Mouse (Mus musculus): ENCODE measurements around the gene Rtraf.

Rtraf gene

DNA sequence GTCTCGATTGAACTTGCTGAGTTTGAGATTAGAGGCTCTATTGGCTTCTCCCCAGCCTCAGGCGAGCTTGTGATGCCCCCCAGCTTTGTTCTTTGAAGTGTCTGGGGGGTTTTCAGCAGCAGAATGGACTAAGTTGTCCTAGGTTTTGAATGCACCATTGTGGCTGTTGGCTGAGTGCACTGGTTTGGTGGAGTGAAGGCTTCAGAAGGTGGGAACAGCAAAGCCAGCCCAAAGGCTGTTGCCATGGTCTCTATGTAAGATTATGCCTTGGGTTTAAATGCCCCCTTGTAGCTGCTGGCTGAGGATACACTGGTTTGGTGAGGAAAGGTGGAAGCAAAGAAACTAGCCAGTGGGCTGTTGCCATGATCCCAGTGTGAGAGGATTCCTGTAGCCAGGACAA lies 23.1 kb downstream of the Rtraf start:
- no peak for DNase-seq (ENCODE audit: low read depth, low spot score)

DNA sequence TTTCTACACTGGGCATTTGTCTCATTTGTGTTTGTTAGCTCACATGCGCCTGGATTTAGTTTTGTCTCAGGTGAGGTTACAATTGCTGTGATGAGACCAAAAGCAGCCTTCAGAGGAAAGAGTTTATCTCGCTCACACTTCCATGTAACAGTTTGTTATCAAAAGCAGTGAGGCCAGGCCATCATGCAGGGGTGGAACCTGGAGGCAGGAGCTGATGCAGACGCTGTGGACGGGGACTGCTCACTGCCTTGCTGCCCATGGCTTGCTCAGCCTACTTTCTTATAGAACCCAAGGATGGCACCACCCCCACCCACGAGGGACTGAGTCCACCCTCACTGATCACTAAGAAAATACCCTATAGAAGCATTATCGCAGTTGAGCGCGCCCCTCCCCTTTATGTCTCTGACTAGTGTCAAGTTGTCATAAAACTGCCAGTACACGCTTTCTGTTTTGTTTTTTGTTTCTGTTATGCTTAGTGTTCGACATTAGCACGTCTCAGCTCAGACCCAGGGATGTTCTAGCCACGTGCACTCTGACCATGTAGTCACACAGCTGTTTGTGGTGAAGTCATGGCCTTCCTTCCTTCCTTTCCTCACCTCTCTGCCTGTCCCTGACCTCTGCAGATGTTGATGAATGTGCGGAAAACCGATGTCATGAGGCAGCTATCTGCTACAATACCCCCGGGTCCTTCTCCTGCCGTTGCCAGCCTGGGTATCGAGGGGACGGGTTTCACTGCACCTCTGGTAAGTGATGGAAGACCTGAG lies 26.9 kb downstream of the Rtraf start:
- no peak for DNase-seq (ENCODE audit: low read depth, low spot score)

DNA sequence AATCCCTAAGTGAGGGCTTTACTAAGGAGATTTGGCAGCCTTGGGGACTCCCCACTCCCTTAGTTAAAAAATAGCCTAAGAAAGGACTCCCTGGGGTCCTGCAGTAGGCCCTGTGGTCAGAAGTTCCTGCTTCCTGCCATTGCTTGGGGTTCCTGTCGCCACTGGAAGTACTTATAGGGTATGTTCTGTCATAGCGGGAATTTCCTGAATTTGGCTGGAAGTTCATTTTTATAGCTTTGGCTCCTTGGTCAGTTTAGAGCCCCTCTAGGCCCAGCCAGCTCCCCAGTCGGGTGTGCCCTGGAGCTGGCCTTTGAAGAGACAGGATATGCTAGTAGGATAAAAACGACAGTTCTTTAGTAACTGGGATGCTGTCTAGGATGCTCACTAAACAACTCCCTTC lies 28.7 kb downstream of the Rtraf start:
- DNase-seq (ENCODE audit: low read depth, low spot score) = no peak

DNA sequence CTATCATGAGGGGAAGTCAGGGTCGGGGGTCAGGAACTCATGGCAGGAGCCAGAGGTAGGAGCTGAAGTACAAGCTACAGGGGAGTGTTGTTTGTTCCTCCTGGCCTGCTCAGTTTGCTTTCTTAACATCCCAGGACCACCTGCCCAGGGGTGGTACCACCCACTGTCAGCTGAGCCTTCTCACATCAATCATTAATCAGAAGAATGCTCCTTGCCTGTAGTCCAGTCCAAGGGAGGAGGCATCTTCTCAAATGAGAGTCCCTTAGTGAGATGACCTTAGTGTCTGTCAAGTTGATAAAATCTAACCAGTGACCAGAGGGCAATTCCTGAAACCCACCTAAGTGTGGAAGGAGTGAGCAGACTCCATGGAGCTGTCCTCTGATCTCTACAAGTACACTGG lies 35.2 kb downstream of the Rtraf start:
- DNase-seq (ENCODE audit: low read depth, low spot score) = no peak

DNA sequence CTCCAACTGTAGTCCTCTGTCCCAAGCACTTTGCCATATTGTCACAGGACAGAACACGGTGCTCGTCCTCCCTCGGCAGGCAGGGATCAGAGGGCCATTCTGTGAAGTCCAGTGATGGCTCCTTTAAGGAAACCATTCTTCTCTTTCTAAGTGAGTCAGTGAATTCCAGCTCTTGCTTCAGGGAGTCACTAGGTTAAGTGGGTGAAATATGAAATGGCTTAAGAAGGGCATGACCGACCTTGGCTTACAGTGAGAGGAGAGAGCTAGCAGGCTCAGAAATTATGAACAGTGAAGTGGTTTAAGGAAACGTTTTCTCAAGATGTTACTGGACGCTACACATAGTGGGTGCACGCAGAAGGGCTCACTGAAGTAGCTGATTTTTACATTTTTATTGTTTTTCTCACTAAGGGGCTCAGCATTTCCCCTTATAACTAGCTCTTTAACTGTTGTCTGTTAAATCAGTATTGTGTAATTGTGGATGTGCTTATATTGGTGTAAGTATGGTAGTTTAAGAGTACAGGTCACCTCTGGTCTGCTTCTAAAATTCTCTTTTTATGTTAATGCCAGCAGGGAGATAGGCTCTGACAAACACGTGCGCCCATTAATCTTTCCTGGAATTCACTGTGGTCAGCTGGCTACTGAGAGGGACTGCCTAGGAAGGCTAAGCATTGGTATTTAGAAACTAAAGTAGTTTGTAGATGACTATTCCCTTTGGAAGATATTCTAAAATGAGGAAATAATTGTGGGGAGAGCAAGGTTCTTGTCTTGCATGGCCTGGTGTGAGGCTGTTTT lies 37.6 kb downstream of the Rtraf start:
- DNase-seq (ENCODE audit: low read depth, low spot score) = no peak

DNA sequence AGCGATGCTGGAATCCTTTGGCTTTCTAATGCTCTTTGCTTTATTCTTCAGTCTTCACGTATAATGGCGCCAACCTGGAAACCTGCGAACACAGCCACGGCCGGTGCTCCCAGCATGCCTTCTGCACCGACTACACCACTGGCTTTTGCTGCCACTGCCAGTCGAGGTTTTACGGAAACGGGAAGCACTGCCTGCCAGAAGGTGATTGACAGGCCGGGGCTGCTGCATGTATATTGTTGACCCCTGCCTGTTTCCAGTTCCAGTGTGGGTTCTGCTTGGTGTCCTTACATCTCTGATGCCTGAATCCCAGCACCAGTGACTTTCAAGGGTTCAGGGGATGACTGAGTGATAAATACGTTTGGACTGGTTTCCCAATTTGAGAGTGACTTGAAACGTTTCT lies 45.7 kb downstream of the Rtraf start:
- DNase-seq (ENCODE audit: low read depth, low spot score) = no peak

DNA sequence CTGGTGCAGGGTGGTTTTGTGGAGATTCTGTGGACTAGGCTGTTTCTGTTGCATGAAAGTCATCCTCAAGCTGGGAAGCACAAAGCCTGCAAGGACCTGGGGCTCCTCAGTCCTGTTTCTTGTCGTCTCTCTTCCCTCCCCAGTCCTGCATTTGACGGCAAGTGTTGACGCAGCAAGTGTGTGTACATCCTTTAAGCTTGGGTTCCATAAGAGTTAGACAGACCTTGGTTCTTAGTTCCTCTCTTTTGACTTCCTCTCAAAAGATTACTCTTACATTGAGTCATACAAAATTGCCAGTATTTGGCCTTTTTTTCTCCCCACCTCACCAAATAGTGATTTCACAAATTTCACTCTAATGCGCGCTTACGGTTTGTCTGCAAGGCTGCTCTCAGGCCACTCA lies 46.3 kb downstream of the Rtraf start:
- no peak for DNase-seq (ENCODE audit: low read depth, low spot score)

DNA sequence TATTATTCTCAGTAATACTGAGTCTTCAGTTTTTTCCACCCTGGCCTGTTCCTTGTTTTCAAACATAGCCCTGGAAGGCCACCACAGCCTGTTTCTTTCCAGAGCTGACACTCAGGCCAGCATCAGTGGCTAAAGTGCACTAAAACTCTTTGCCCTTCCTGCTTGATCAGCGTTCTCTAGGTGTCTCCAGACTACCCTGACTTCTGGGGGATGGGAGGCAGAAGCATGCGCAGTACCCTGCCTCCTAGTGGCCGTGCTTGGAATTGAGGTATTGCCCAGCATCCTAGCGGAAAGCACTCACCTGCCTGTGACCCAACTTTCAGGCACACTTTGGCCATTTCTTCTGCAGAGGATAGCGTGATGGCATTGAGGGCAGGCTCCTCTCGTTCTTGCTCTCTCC lies 46.7 kb downstream of the Rtraf start:
- no peak for DNase-seq (ENCODE audit: low read depth, low spot score)

DNA sequence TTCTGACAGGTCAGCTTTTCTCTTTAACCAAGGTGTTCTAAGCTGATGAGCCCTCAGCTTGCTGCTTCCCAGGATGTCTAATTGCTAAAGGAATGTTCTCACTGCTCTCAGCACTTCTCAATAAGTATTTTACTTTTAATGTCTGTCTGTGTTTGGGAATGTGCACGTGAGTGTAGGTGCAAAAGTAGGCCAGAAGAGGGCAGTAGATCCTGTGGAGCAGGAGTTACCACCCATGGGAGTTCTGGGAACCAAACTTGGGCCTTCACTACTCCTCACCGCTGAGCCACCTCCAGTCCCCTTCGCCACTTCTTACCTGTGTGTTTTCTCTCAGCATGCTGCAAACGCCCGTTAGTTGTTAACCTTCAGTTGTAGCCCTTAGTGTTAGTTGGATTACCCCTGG lies 47.4 kb downstream of the Rtraf start:
- DNase-seq (ENCODE audit: low read depth, low spot score) = no peak

DNA sequence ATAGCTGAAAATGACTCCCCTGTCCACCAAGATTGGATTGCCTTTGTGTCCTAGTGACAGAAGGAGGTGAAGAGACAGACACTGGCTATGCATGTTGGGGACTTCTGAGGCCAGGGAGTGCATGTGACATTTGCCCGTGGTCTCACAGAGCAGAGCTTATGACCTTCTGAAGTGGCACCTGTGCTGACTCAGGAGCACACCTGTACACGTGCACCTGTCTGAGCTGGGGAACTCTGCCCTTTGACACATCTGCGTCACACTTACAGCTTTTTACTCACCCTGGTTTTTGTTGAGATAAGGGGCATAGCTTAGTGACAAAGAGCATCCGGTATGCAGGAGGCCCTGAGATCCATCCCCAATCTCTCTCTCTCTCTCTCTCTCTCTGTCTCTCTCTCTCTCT lies 48.1 kb downstream of the Rtraf start:
- no peak for DNase-seq (ENCODE audit: low read depth, low spot score)

DNA sequence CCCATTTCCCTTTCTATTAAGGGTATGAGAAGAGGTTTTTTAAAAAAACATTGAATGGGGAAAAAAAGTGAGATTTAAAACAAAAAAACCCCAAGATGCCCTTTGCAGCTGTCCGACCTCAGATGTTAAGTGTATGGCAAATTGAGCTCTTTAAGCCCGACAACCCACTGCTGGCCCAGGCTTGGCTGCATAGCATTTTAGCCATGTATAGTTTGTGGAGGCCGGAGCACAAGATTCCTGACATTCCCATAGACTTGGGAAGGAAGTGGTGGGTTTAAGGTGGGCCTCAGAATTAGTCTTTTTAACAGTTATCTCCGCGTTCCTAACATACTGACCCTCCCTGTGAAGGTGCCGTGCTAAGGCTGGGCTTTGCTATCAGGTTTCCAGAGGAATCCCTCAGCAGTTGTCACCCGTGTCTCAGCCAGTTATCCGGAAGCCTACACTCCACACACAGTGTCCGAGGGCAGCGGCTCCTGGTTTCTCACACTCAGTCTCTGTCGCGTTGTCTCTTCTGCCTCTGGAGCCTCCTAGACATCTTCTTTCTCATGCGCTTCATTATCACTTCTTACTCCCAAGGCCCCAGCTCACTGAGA lies 49.5 kb downstream of the Rtraf start:
- DNase-seq (ENCODE audit: low read depth, low spot score) = no peak

DNA sequence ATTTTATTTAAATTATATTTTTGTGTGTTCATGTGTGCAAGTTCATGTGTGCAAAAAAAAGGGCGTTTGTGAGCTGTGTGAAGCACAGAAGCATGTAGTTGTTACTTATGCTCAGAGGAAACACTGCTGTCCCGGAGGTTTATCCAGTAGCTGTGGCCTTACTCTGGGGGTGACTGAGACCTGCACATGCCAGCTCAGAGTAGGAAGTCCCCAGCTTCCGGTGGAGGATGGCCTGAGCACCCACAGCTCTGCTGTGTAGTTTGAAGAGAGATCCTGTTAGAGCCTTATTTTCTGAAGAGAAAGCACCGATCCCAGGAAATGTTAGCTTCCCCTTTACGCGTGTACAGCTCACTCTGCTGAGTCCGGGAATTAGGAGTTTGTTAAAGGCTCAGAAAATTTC lies 52.5 kb downstream of the Rtraf start:
- no peak for DNase-seq (ENCODE audit: low read depth, low spot score)

DNA sequence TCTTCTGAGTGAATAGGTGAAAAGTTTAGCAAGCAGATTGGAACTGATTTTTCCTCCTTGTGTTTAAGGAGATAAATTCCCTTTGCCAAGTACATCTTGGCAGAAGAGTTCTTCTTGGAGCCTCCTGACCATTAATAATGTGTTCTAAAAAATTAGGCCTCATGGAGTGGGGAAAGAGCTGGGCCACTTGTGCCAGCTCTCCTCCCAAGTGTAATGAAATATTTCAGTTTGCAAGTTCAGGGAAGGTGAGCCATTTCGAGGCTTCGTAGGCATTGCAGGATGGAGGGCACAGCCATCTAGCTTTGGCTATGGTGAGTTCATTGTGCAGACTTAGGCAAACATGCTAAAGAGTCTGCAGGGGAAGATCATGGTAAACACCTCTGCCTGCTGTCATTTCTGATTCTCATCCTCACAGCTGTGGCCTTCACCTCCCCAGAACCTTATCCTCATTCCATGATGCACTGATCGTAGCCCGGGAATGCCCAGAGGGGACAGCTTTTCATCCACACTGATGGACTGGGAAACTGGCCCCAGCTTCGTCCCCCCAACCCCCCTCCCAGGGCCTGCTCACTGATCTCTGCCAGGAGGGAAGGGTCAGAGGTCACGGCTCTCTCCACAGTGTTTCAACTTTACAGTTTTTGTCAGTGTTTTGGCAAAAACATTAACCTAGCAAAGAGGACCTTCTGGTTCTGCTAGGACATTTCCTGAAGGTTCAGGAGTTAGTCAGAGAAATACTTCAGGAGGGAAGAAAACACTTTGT lies 54.0 kb downstream of the Rtraf start:
- DNase-seq (ENCODE audit: low read depth, low spot score) = peak; percentile 72

DNA sequence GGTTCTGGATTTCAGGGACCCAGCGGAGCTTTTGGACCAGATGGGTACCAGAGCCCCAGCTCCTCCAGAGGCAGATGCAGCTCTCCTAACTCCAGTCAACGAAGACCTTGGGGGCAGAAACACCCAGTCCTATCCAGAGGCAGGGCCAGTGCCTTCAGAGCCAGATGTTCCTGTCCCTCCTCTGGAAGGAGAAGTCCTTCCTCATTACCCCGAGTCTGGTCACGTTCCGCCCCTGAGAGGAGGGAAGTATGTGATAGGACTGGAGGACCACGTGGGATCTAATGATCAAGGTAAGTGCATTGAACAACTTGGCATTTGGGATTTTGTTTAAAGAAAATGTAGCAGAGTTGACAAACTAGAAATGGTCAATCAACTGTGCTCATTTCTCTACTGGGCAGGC lies 55.0 kb downstream of the Rtraf start:
- no peak for DNase-seq (ENCODE audit: low read depth, low spot score)

DNA sequence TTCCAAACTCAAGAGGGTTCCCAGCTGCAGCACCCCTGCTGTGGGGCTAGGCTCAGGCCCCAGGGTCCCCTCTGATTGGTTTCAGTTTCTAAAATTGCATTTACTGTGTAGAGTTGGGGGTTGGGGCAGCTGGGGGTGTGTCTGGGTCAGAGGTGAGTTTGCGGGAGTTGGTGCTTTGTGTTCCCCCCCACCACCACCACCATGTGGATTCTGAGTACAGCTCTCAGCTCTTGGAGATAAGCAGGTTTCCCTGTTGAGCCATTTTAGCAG lies 57.3 kb downstream of the Rtraf start:
- DNase-seq (ENCODE audit: low read depth, low spot score) = no peak

DNA sequence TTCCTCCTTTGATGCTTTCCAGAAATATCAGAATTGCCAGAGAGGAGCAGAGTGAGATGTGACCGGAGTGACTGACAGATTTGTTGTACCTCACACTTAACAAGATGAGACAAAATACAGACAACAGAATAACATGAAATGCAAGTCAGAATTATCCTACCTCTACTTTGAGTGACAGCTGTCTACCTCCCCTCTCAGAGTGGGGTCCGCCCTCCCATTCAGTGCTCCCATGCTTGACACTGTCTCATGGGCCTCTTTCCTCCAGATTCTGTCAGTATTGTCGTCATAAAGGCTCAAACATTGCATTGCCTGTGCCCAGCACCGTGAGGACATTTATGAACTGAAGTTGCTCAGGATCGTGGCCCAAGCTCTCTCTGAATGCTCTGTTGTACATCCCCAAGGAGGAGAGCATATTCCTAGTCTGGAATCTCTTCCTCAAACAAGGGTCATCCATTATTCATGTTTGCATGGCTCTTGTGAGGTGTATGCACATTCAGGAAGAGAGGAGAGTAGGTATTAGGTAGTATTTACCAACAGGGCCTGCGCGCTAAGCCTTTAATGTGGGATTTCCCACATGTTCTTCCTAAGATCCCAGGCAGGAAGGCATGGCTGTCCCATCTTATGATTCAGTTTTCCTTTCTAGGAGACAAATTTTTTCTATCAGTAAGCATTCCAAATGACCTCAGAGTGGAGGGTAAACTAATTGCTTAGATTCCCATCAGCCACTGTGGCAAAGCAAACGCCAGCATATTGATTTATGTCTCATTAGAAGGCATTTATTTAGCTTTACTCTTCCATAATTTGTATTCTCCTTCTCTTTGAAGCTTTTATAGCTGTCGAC lies 57.9 kb downstream of the Rtraf start:
- no peak for DNase-seq (ENCODE audit: low read depth, low spot score)

DNA sequence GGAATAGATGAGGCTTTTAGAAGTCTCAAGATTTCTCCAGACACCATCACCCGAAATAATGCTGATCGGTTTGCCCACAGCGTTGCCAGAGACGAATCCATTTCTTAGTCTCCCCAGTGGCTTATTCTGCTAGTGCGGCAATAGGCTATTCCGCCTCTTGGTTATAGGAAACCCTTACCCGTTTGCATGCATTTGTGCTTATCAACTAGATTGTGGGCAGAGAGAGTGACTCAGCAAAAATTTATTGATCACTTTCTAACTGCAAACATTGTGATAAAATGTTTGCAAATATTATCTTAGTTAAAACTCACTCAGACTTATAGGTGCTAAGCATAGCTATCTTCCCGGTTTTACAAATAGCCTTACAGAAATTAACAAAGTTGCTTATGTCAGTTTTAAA lies 59.3 kb downstream of the Rtraf start:
- no peak for DNase-seq (ENCODE audit: low read depth, low spot score)

DNA sequence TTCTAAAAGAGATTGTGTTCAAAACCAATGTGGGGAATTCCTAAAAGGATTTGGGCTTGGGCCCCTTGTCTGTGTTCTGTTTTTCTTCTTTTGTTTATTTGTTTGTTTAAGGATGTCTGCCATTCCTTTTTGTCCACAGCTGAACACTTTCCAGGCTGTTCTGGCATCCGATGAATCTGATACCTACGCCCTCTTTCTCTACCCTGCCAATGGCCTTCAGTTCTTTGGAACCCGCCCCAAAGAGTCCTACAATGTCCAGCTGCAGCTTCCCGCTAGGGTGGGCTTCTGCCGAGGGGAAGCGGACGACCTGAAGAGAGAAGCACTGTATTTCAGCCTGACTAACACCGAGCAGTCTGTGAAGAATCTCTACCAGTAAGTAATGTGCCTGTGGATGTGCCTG lies 60.1 kb downstream of the Rtraf start:
- DNase-seq (ENCODE audit: low read depth, low spot score) = no peak

DNA sequence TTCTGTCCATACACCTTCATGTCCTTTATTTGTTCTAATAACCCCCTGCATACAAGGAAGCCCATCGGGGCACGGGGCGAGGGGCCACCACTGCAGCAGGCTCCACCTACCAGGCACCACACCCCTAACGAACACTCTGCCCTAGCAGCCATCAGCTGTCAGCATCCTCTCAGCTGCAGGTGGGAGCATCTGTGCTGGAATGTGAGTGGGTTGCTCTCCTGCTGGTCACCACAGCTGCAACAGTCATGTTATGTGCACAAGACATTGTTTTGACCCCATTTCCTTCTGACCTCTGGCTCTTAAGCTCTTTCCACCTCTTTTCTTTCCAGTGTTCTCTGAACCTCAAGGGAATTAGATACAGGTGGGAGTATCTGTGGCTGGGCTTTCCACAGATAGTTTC lies 61.6 kb downstream of the Rtraf start:
- no peak for DNase-seq (ENCODE audit: low read depth, low spot score)
